1 mouse cellular context compared by ENCODE assay signal in genomic region chr1:75191622-75192402, GRCm38 (mm10).
TF ChIP-seq lines count a peak whose summit lies in the region.

Gene Ankzf1, plus strand, starts transcription at chr1:75192151.
Gene Atg9a, minus strand, starts transcription at chr1:75192196.

TF ChIP-seq in MEL, 35 proteins besides CTCF, POLR2A, EP300 and RAD21 (continued from another document):
- no peak for TF ChIP-seq ZNF384 (IDR thresholded peaks at IDR 0.05; ENCODE audit: low read depth, low read length)
- peak; percentile 44; the same call in 1 of the 2 replicates for TF ChIP-seq NRF1 (IDR thresholded peaks at IDR 0.05; ENCODE audit: insufficient read depth, low read depth, low read length, poor library complexity, severe bottlenecking)
TF ChIP-seq in MEL: peak in this region for 14.
